Comparison of ENCODE assay signal across 13 mouse cellular contexts in genomic region chr13:102895894-102896293, GRCm38 (mm10).
DNase-seq lines count a peak whose midpoint lies in the region; ATAC-seq and TF ChIP-seq lines count a peak whose summit lies in the region.
"Had no signal": no experiment of that assay in that cellular context is flagged by ENCODE, and none has a peak within 500 bp of the region (broad histone marks: within the 10 kb centered on the region; RNA-seq: fewer than 3 reads in every experiment).

No protein-coding gene starts in this region.

- H3K4me3 ChIP-seq in heart, adult 2 months: no peak overlapping the region
- H3K4me3 ChIP-seq in heart, embryonic 12.5 days: no peak overlapping the region
- no peak overlapping the region for H3K4me3 ChIP-seq in myocyte
- H3K4me3 ChIP-seq: forebrain, embryonic 10.5 days; hindbrain, embryonic 13.5 days; midbrain, embryonic 10.5 days had no signal

- no peak overlapping the region for H3ac ChIP-seq in myocyte (ENCODE audit: control insufficient read depth, insufficient read length)

- DNase-seq in heart, adult 2 months: no peak
- DNase-seq in B cell, adult 2 months: peak; percentile 60 to 69
- DNase-seq in neural tube, embryonic 10.5 days (ENCODE audit: extremely low spot score, low spot score): no peak
- DNase-seq in adrenal gland, adult 8-10 months: no peak
- DNase-seq: cerebellum, postnatal 36 days had no signal

- TF ChIP-seq EP300 in heart, adult 2 months (IDR thresholded peaks at IDR 0.05; ENCODE audit: insufficient read depth, low read depth, low read length): no peak

- intact Hi-C loops in heart, adult 2 months (cut with DNase I): no loop called here

- no peaks in the 10 kb centered on the region for H3K9me3 ChIP-seq in heart, embryonic 12.5 days (replicated peaks)
- H3K9me3 ChIP-seq: forebrain, embryonic 10.5 days; hindbrain, embryonic 13.5 days; midbrain, embryonic 10.5 days had no signal

- no peak for TF ChIP-seq POLR2A in heart, adult 2 months (IDR thresholded peaks at IDR 0.05; ENCODE audit: insufficient read depth, low read depth, low read length)
- TF ChIP-seq POLR2A in myocyte (IDR thresholded peaks at IDR 0.05; ENCODE audit: insufficient read length, low read depth): no peak

- H3K27ac ChIP-seq in heart, adult 2 months: peak overlapping the region; percentile 51; the same call in 1 of the 2 replicates
- H3K27ac ChIP-seq in heart, embryonic 12.5 days (ENCODE audit: poor library complexity, severe bottlenecking): no peak overlapping the region
- H3K27ac ChIP-seq: forebrain, embryonic 10.5 days; hindbrain, embryonic 13.5 days; liver, embryonic 14.5 days; midbrain, embryonic 10.5 days had no signal

- no peak overlapping the region for H3K4me2 ChIP-seq in heart, embryonic 12.5 days
- peak overlapping the region; percentile 70 for H3K4me2 ChIP-seq in myocyte (ENCODE audit: low read depth)
- H3K4me2 ChIP-seq: hindbrain, embryonic 13.5 days had no signal

- TF ChIP-seq CTCF in heart, adult 2 months (IDR thresholded peaks at IDR 0.05): no peak

- peaks cover 24% of the 10 kb centered on the region for H3K4me1 ChIP-seq in heart, adult 2 months (ENCODE audit: control insufficient read depth, insufficient read depth, low read length)
- H3K4me1 ChIP-seq in heart, embryonic 12.5 days (replicated peaks): peaks cover 64% of the 10 kb centered on the region

- no peaks in the 10 kb centered on the region for H3K27me3 ChIP-seq in heart, adult 2 months (ENCODE audit: control insufficient read depth, insufficient read depth, low read length)
- no peaks in the 10 kb centered on the region for H3K27me3 ChIP-seq in heart, embryonic 12.5 days (replicated peaks)
- H3K27me3 ChIP-seq in myocyte (ENCODE audit: control insufficient read depth, insufficient read depth, insufficient read length): no peaks in the 10 kb centered on the region
- H3K27me3 ChIP-seq: hindbrain, embryonic 13.5 days had no signal

- H3K9ac ChIP-seq in heart, adult 2 months (ENCODE audit: low read depth, low read length): no peak overlapping the region
- H3K9ac ChIP-seq in heart, embryonic 12.5 days: no peak overlapping the region
- H3K9ac ChIP-seq: hindbrain, embryonic 13.5 days; liver, embryonic 14.5 days had no signal

- ATAC-seq in heart, embryonic 12.5 days (ENCODE audit: insufficient number of reproducible peaks, low FRiP score): no peak
- peak; percentile 53 for ATAC-seq in activated CD4-positive, CD25-positive, alpha-beta regulatory T cell, adult 4 months
- ATAC-seq in frontal cortex, adult (ENCODE audit: low TSS enrichment): no peak

- peaks cover 2% of the 10 kb centered on the region for H3K79me2 ChIP-seq in heart, adult 2 months (replicated peaks; ENCODE audit: control insufficient read depth, insufficient read depth, low read length)
- peaks cover 76% of the 10 kb centered on the region for H3K79me2 ChIP-seq in myocyte (ENCODE audit: control insufficient read depth, insufficient read depth)

- H3K36me3 ChIP-seq in heart, adult 2 months (ENCODE audit: control insufficient read depth, insufficient read depth, low read length): peaks cover 7% of the 10 kb centered on the region
- H3K36me3 ChIP-seq in heart, embryonic 12.5 days: no peaks in the 10 kb centered on the region
- no peaks in the 10 kb centered on the region for H3K36me3 ChIP-seq in myocyte (ENCODE audit: control insufficient read depth, insufficient read depth)
- H3K36me3 ChIP-seq: forebrain, embryonic 10.5 days; hindbrain, embryonic 13.5 days; midbrain, embryonic 10.5 days had no signal

- 59% methylated on average over 6 of the region's 6 CpGs for WGBS in heart, adult 2 months
- WGBS in heart, embryonic 12.5 days: 81% methylated on average over 6 of the region's 6 CpGs

TF ChIP-seq in myocyte, 11 proteins besides CTCF, POLR2A, EP300 and RAD21:
- no peak for TF ChIP-seq E2F4 (IDR thresholded peaks at IDR 0.05; ENCODE audit: insufficient read depth)
- TF ChIP-seq POLR2AphosphoS2 (IDR thresholded peaks at IDR 0.05; ENCODE audit: insufficient read length, low read depth): no peak
- no peak for TF ChIP-seq CEBPB (IDR thresholded peaks at IDR 0.05; ENCODE audit: insufficient read depth, poor library complexity, severe bottlenecking)
- TF ChIP-seq SRF (IDR thresholded peaks at IDR 0.05; ENCODE audit: control insufficient read depth, insufficient read length, low read depth): no peak
- no peak for TF ChIP-seq MAX (IDR thresholded peaks at IDR 0.05; ENCODE audit: low read depth)
- TF ChIP-seq MYOD1 (IDR thresholded peaks at IDR 0.05; ENCODE audit: control insufficient read depth in 1 of 3, insufficient read length in 2 of 3, low read depth in 2 of 3): peak in 2 of 3 experiments; percentile 49 to 76

Comparison
In these comparisons a context has a peak if more than half of its experiments do, and no peak if none do; other contexts are left out.
1. DNase-seq: peak in B cell, adult 2 months (2 of 2); none in heart, adult 2 months (0 of 2), neural tube, embryonic 10.5 days (single experiment) and adrenal gland, adult 8-10 months (single experiment).